ENCODE assay signal across 9 mouse cellular contexts in genomic region chr1:58802322-58803273, GRCm38 (mm10). TPM values are rescaled to one million over a fixed set of nuclear protein-coding genes. Genes with fewer than 3 reads are reported as not detected.
DNase-seq lines count a peak whose midpoint lies in the region; ATAC-seq and TF ChIP-seq lines count a peak whose summit lies in the region.
"Had no signal": no experiment of that assay in that cellular context is flagged by ENCODE, and none has a peak within 500 bp of the region (broad histone marks: within the 10 kb centered on the region; RNA-seq: fewer than 3 reads in every experiment).

No protein-coding gene starts in this region.

- DNase-seq in midbrain, postnatal 0 days (ENCODE audit: low spot score) = peak; percentile 2
- DNase-seq in brain, adult 2 months (ENCODE audit: low read depth, low spot score) = peak; percentile 37
- peak; percentile 27 for DNase-seq in liver, embryonic 13.5 days
- peak; percentile 15 for DNase-seq in right cerebral cortex, postnatal 4 days
- DNase-seq in cerebellum, postnatal 36 days = no peak
- no peak for DNase-seq in cerebellum, adult 9-10 months

- H3K27me3 ChIP-seq in midbrain, postnatal 0 days (ENCODE audit: insufficient read depth, low read length) = no peaks in the 10 kb centered on the region
- no peaks in the 10 kb centered on the region for H3K27me3 ChIP-seq in midbrain, embryonic 15.5 days (replicated peaks)
- H3K27me3 ChIP-seq in liver, embryonic 13.5 days = no peaks in the 10 kb centered on the region
- H3K27me3 ChIP-seq: neural tube, embryonic 13.5 days had no signal

- H3K4me1 ChIP-seq in midbrain, postnatal 0 days (ENCODE audit: insufficient read depth, low read length) = no peaks in the 10 kb centered on the region
- no peaks in the 10 kb centered on the region for H3K4me1 ChIP-seq in midbrain, embryonic 15.5 days
- peaks cover 12% of the 10 kb centered on the region for H3K4me1 ChIP-seq in liver, embryonic 13.5 days (replicated peaks)
- H3K4me1 ChIP-seq: neural tube, embryonic 13.5 days had no signal

- TF ChIP-seq CTCF in midbrain, postnatal 0 days (IDR thresholded peaks at IDR 0.05) = peak; percentile 49

- no peak overlapping the region for H3K4me3 ChIP-seq in midbrain, postnatal 0 days (ENCODE audit: low read depth, low read length)
- no peak overlapping the region for H3K4me3 ChIP-seq in midbrain, embryonic 15.5 days
- peak overlapping the region; percentile 10 for H3K4me3 ChIP-seq in liver, embryonic 13.5 days (replicated peaks)
- H3K4me3 ChIP-seq: neural tube, embryonic 13.5 days had no signal

- no peak for ATAC-seq in midbrain, postnatal 0 days (ENCODE audit: low FRiP score)
- ATAC-seq in midbrain, embryonic 15.5 days (replicated peaks) = no peak
- ATAC-seq in hematopoietic stem cell, adult 5-6 weeks (replicated peaks in 1 of 2; ENCODE audit: insufficient read depth in 1 of 2, low FRiP score in 2 of 2, low TSS enrichment in 1 of 2, low read depth in 1 of 2, poor library complexity in 2 of 2, severe bottlenecking in 2 of 2) = peak; percentile 92 to 94
- peak; percentile 72 for ATAC-seq in liver, embryonic 13.5 days (ENCODE audit: low read depth)

- no peaks in the 10 kb centered on the region for H3K36me3 ChIP-seq in midbrain, postnatal 0 days (ENCODE audit: insufficient read depth, low read length)
- no peaks in the 10 kb centered on the region for H3K36me3 ChIP-seq in midbrain, embryonic 15.5 days (replicated peaks)
- H3K36me3 ChIP-seq in liver, embryonic 13.5 days = peaks cover 21% of the 10 kb centered on the region
- H3K36me3 ChIP-seq: neural tube, embryonic 13.5 days had no signal

- 74% methylated on average over 18 of the region's 18 CpGs for WGBS in midbrain, postnatal 0 days
- WGBS in midbrain, embryonic 15.5 days = 82% methylated on average over 18 of the region's 18 CpGs
- WGBS in liver, embryonic 13.5 days (ENCODE audit: insufficient replicate concordance) = 51% methylated on average over 18 of the region's 18 CpGs

- H3K27ac ChIP-seq in midbrain, postnatal 0 days (ENCODE audit: low read depth, low read length) = no peak overlapping the region
- no peak overlapping the region for H3K27ac ChIP-seq in midbrain, embryonic 15.5 days
- H3K27ac ChIP-seq in liver, embryonic 13.5 days = peak overlapping the region; percentile 35; the same call in 1 of the 2 replicates
- H3K27ac ChIP-seq: neural tube, embryonic 13.5 days had no signal

- no peak overlapping the region for H3K9ac ChIP-seq in midbrain, postnatal 0 days (replicated peaks; ENCODE audit: low read length, poor library complexity, severe bottlenecking)
- H3K9ac ChIP-seq in midbrain, embryonic 15.5 days = no peak overlapping the region
- peak overlapping the region; percentile 10; the same call in 1 of the 2 replicates for H3K9ac ChIP-seq in liver, embryonic 13.5 days
- H3K9ac ChIP-seq: neural tube, embryonic 13.5 days had no signal

- H3K4me2 ChIP-seq in midbrain, postnatal 0 days (ENCODE audit: low read depth, low read length, poor library complexity, severe bottlenecking) = no peak overlapping the region
- no peak overlapping the region for H3K4me2 ChIP-seq in midbrain, embryonic 15.5 days
- H3K4me2 ChIP-seq in liver, embryonic 13.5 days = peak overlapping the region; percentile 51
- H3K4me2 ChIP-seq: neural tube, embryonic 13.5 days had no signal

- H3K9me3 ChIP-seq in midbrain, postnatal 0 days (ENCODE audit: low read length) = no peaks in the 10 kb centered on the region
- no peaks in the 10 kb centered on the region for H3K9me3 ChIP-seq in midbrain, embryonic 15.5 days
- H3K9me3 ChIP-seq in liver, embryonic 13.5 days (replicated peaks) = no peaks in the 10 kb centered on the region
- H3K9me3 ChIP-seq: neural tube, embryonic 13.5 days had no signal

RNA-seq across cellular contexts. Expression of gene Casp8, which starts 7.4 kb away (rescaled TPM):
- 2.2 and 2.5 TPM in 2 replicates for total RNA-seq in midbrain, postnatal 0 days (2014; rRNA removed)
- polyA plus RNA-seq in midbrain, postnatal 0 days (2015; fragmentation: Nextera tagmentation; extraction: Ambion mirVana) = 3.5 and 4.3 TPM in 2 replicates
- 5.3 and 5.5 TPM in 2 replicates for polyA plus RNA-seq in midbrain, embryonic 15.5 days (2015; fragmentation: Nextera tagmentation; extraction: Ambion mirVana)
- 145 and 152 TPM in 2 replicates for total RNA-seq in hematopoietic stem cell, adult 5-6 weeks (2017)
- 15.4 and 18.0 TPM in 2 replicates for polyA plus RNA-seq in liver, embryonic 13.5 days (2015; fragmentation: Nextera tagmentation; extraction: Ambion mirVana)

Comparison
In these comparisons a context has a peak if more than half of its experiments do, and no peak if none do; other contexts are left out.
1. ATAC-seq: peak in hematopoietic stem cell, adult 5-6 weeks (2 of 2) and liver, embryonic 13.5 days (single experiment); none in midbrain, postnatal 0 days (single experiment) and midbrain, embryonic 15.5 days (single experiment).
2. DNase-seq: peak in midbrain, postnatal 0 days (single experiment), brain, adult 2 months (single experiment), liver, embryonic 13.5 days (single experiment) and right cerebral cortex, postnatal 4 days (single experiment); none in cerebellum, postnatal 36 days (0 of 2) and cerebellum, adult 9-10 months (single experiment).